Mouse (Mus musculus) left cerebral cortex, postnatal 4 days (tissue): ENCODE measurements around the gene Eif4a1. TPM values are rescaled to one million over a fixed set of nuclear protein-coding genes. Genes with fewer than 3 reads are reported as not detected.
"Not testable (repeated sequence)": the region's sequence is repeated elsewhere in the genome, so short reads cannot be mapped to it uniquely, and the experiment has no call there.

Experiments
- DNase-seq: peaks from one replicate; pipeline ENCODE4 v3.0.0-alpha.2; 2022
- intact Hi-C: fragments of 180-260 bp; cut with DNase I; formaldehyde crosslinking; loops from one replicate; pipeline ENCODE4 v1.15.1; 2025
- total RNA-seq, 2 experiments: library from RNA; stranded (reverse); gene quantifications; 2 replicates each; pipeline ENCODE4 v1.2.3; 2021

The Eif4a1 gene
- total RNA-seq, 2 experiments from 2014 or later: 661 to 680 TPM

- intact Hi-C loops: no loop called here
- peak; percentile 78 for DNase-seq
Observed at GRCm38 (mm10) chr11:69655264-69656064, 16.8 kb downstream of the Eif4a1 start, which contains the start of gene Sox15. TSS of gene Sox15 (plus strand) at chr11:69655314.

GRCm38 (mm10) chr11:69654760-69655159, 17.5 kb downstream of the Eif4a1 start:
- intact Hi-C loops: no loop called here
- no peak for DNase-seq

- intact Hi-C loops: no loop called here
- DNase-seq: no peak
Observed at GRCm38 (mm10) chr11:69653399-69653798, 18.8 kb downstream of the Eif4a1 start.

- DNase-seq: no peak
- intact Hi-C loops: no loop called here
Observed at GRCm38 (mm10) chr11:69645860-69646259, 26.4 kb downstream of the Eif4a1 start.

- intact Hi-C loops: no loop called here
- DNase-seq: no peak
Observed at GRCm38 (mm10) chr11:69635471-69635870, 36.8 kb downstream of the Eif4a1 start.

GRCm38 (mm10) chr11:69633128-69633866, 38.9 kb downstream of the Eif4a1 start:
- DNase-seq: no peak
- intact Hi-C loops: no loop called here

- DNase-seq: peak; percentile 100
- intact Hi-C loops: no loop called here
Observed at GRCm38 (mm10) chr11:69632284-69633089, 39.7 kb downstream of the Eif4a1 start, which contains the start of gene Fxr2. TSS of gene Fxr2 (plus strand) at chr11:69632990.

GRCm38 (mm10) chr11:69629802-69630201, 42.4 kb downstream of the Eif4a1 start:
- intact Hi-C loops: no loop called here
- DNase-seq: no peak

- peak; percentile 77 for DNase-seq
- intact Hi-C loops: no loop called here
Observed at GRCm38 (mm10) chr11:69628286-69628685, 43.9 kb downstream of the Eif4a1 start.

GRCm38 (mm10) chr11:69624339-69624738, 47.9 kb downstream of the Eif4a1 start:
- DNase-seq, intact Hi-C loops: not testable (repeated sequence)

- intact Hi-C loops: no loop called here
- DNase-seq: no peak
Observed at GRCm38 (mm10) chr11:69623006-69623405, 49.2 kb downstream of the Eif4a1 start.

- intact Hi-C loops: no loop called here
- DNase-seq: peak; percentile 13
Observed at GRCm38 (mm10) chr11:69622406-69622805, 49.8 kb downstream of the Eif4a1 start.

GRCm38 (mm10) chr11:69621571-69622268, 50.5 kb downstream of the Eif4a1 start, which contains the start of gene Sat2:
TSS of gene Sat2 (plus strand) at chr11:69622024.
- intact Hi-C loops: no loop called here
- peak; percentile 87 for DNase-seq

GRCm38 (mm10) chr11:69620394-69621081, 51.7 kb downstream of the Eif4a1 start:
- intact Hi-C loops: no loop called here
- DNase-seq: no peak

- DNase-seq: no peak
- intact Hi-C loops: no loop called here
Observed at GRCm38 (mm10) chr11:69617805-69618204, 54.4 kb downstream of the Eif4a1 start, which contains the start of gene Shbg. TSS of gene Shbg (minus strand) at chr11:69617905.
